Mouse (Mus musculus) embryo, embryonic 11.5 days (tissue): ENCODE measurements around the gene Ppp1r10.
A peak's percentile ranks its signal among the peaks of the same experiment; 100 is the strongest.

Experiments used
- DNase-seq: peaks from one replicate; pipeline ENCODE4 v3.0.0-alpha.2; 2012; ENCODE audit warnings: low read depth, low spot score

Ppp1r10 gene

DNA sequence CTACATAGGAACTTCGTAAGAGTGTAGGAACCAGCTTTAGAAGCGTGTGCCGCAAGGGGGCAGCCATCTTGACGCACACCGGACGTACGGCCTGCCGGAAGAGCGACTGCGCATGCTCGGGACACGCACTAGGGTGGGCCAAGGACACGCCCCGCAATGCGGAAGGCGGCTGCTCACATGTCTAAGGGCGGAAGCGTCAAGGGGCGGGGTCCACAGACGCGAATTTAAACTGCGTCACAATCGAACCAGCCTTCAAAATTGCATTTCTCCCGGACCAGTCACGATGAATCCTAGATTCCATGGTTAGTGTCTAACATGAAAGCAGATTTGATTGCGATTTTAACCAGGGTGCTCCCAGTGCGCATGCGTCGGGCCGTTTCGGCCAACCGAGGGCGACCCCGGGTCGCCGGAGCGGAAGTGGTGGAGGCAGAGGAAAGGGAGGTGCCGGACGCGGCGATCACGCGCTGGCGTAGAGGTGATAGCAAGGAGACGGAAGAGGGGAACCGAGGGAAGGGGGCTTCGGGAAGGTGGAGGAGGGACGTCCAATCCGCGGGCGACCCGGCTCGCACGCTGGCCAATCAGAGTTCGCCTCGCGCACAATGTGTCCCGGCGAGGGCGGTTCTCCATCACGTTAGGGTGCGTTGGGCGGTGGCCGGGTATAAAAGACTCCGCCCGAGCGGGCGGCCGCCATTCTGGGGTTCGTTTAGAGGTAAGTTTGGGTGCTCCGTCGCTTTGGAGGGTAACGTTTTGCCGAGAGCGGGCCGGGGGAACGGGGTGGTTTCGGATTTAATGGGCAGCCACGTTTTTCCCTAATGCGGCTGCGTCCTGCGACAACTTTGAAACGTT, at the start of gene Ppp1r10, which contains the start of gene Mrps18b:
Gene Ppp1r10 (plus strand): TSS at position 138 of the 846 bp plus-strand sequence.
Gene Mrps18b (minus strand): TSS at position 93 of the 846 bp plus-strand sequence.
- DNase-seq: peak; percentile 98

DNA sequence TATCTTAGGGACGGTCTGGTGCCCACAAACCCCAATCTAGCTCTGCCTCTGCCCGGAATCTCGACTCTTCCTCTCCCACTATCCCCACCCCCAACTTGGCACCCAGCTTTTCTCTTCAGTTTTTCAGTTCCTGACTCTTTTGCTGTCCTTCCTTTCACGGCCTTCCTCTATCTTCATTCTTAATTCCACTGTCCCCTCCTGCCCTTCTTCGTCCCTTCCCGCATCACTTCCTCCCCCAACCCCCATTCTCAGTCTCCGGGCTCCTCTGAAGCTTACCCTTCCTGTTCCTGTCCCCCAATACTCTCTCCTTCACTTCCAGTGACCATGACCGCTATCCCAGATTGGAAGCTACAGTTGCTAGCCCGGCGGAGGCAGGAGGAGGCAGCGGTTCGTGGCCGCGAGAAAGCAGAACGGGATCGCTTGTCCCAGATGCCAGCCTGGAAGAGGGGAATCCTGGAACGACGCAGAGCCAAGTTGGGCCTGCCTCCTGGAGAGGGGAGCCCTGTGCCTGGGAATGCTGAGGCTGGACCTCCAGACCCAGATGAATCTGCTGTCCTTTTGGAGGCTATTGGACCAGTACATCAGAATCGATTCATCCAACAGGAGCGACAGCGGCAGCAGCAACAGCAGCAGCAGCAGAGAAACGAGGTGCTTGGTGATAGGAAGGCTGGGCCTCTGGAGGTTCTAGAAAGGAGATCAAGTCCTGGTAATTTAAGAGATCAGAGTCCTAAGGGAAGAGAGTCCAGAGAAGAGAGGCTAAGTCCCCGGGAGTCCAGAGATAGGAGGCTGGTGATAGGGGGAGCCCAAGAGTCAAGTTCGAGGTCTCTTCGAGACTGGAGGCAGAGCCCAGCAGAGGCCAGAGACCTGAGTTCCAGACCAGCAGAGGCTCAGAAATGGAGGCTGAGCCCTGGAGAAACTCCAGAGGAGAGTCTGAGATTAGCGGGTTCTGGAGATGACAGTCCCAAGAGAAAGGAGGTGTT, 49.0 kb upstream of the Ppp1r10 start:
- no peak for DNase-seq

DNA sequence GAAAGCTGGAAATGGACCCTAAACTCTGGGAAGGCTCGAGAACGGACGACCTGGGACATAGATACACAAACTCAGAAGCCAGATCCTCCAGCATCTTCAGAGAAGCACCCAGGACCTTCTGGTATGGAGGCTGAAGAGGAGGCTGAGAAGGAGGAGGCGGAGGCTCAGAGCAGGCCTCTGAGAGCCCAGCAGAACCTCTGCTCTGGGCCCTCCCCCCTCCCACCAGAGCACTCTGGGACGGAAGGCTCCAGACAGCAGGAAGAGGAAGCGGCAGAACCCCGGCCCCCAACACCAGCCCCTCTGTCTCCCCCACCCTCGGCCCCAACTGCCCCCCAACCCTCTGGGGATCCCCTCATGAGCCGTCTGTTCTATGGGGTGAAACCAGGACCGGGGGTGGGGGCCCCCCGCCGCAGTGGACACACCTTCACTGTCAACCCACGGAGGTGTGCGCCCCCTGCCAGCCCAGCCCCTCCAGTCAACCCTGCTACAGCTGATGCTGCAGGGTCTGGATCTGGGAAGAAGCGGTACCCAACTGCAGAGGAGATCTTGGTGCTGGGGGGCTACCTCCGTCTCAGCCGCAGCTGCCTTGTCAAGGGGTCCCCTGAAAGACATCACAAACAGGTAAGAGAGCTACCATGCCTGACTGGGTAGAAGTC, 47.9 kb upstream of the Ppp1r10 start:
- no peak for DNase-seq

DNA sequence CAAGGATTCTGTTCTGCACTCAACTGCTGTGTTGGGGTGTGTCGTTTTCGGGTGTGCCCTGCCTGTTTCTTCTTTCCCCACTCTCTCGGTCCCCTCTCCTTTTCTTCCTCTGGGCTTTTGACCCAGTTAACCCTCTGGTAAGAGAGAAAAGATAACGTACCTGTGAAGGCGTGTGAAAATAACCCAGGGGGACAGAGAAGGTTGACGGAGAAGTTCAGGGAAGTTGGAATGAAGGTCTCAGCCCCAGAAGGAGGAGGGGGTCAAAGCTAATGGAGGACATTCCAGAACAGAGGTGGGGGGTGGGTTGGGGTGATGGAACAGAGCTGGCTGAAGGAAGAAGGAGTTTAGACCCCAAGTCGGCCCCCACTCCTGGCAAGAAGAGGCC, 47.3 kb upstream of the Ppp1r10 start:
- DNase-seq: no peak

DNA sequence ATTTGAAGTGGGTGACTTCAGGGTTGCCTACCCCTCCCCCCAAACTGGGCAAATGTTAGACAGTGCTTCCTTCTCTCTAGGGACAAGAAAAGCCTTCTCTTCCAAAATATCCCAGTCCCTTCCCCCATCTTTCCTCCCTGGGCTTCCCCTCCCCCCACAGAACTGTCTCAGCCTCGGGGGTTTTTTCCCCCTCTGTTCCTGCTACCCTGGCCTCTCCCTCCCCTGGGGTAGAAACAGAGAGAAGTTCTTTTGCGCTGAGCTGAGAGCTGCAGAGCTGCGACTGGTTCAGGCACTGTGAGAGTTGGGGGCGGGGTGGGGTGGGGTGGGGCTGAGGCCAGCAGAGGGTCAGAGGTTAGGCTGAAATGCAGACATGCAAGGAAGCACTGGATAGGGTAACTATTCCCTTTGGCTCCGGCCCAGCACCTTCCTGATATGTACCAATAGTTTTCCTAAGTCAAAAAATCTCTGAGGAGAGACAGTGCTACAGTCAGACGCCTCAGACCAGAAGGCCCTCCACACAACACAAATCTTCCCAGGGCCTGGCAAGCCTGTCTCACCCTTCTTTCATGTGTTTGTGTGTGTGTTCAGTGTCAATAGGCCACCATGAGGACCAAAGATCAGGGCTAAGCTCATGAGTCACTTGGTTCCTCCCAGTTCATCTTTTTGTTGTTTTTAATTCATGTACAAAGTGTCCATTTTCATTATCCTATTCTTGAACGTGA, 46.7 kb upstream of the Ppp1r10 start:
- no peak for DNase-seq

DNA sequence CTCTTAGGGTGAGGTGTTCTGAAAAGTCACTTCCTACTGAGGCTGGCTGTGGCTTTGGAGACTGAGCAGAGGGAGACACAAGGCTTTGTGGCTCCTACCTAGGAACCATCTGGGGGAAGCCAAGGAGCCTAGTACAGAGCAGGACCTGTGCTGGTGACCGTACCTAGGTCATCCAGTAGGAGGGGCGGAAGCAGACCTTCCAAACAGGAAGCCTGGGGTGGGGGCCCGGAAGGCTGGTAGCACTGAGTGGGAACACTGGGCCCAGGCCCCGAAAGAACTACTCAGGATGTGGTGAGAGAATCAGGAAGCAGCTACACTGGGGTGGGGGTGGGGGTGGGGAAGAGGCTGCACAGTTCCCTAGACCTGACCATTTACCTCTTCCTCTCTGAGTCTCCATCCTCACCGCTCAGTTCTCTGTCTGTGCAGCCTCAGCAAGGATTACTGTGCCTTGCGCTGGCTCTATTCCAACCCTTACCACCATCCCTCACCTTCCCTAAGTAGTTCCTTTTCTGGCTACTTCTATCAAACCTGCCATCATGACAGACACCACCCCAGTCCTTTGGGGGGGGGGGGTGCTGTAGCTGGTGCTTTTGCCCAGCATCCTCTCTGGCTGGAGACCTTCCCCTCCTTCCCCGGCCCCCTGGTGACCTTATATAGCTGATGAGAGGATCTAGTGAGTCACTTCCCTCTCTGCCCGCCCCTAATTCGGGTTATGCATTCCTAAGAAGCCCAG, 45.9 kb upstream of the Ppp1r10 start:
- DNase-seq: no peak

DNA sequence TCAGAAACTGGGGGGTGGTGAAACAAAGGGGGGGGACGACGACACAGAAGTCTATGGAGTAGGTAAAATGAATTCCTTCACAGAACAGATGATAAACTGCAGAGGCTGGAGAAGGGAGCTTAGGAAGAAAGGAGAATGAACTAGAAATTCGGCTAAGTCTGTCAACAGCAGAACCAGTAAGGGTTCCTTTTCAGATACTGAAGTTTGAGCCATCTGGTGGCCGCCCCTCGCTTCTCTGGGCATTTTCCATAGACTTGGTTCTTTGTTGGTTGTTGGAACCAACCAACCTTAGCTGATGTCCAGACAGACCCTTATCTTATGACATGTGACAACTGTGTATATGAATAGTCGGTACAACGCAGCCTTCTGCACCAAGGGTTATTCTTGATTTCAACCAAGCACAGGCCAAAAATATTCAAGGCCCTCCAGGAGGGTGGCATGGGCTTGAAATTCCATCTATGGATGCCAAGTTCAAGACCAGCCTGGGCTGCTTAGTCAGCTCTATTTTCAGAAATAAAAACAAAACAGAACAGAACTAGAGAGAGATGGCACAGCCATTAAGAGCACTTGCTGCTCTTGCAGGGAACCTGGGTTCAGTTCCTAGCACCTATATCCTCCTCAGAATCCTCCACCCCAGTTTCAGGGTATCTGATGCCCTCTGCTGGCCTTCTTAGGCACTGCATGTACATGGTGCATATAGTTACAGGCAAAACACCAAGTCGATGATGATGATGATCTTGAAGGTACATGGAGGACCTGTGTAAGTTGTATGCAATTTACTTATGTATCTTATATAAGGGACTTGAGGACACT, 45.1 kb upstream of the Ppp1r10 start:
- no peak for DNase-seq

DNA sequence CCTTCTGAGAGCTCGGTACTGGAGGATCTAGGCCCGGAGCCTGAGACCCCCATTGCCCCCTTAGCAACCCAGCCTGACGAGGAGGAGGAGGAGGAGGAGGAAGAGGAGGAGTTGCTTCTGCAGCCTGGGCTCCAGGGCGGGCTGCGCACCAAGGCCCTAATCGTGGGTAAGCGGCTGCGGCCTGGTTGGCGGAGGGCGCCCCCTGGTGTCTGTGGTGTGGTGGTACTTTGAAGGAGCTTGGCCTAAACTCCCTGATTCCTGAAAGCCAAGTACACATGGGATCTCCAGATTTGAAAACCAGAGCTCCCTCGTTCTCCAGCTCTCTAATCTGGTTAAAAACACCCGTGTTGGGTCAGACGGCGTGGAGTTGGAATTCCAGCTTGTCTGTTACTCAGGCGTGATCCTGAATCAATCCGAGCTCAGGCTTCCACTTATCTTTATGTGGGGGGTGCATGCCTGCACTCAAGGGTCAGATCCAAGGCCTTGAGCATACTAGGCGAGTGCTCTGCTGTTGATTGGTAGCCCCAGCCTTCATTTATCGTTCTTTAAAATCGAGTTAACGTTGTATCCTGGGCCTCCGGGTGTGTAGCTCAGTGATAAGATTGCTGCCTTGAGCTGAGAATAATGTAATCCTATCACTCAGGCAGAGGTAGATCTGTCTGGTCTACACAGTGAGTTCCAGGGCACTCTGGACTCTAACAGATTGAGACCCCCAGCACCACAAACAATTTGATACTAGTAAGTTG, 42.3 kb upstream of the Ppp1r10 start:
- peak; percentile 75 for DNase-seq

DNA sequence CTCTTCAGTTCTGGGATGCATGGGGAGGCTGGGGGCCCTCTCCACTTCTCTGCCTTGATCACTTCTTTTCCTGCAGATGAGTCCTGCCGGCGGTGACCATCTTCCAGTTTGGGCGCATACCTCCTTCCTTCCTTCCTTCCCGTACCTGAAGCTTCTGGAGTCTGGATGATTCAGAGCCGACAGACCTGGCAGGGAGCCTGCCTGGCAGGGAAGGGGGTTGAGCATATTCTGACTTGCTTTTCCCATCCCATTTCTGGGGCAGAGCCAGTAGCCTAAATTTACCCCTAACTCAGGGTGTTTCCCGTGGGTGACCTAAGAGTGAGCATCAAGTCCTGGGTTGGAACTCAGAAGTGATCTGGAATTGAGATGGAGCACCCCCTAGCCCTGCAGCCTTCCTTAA, 41.5 kb upstream of the Ppp1r10 start:
- no peak for DNase-seq

DNA sequence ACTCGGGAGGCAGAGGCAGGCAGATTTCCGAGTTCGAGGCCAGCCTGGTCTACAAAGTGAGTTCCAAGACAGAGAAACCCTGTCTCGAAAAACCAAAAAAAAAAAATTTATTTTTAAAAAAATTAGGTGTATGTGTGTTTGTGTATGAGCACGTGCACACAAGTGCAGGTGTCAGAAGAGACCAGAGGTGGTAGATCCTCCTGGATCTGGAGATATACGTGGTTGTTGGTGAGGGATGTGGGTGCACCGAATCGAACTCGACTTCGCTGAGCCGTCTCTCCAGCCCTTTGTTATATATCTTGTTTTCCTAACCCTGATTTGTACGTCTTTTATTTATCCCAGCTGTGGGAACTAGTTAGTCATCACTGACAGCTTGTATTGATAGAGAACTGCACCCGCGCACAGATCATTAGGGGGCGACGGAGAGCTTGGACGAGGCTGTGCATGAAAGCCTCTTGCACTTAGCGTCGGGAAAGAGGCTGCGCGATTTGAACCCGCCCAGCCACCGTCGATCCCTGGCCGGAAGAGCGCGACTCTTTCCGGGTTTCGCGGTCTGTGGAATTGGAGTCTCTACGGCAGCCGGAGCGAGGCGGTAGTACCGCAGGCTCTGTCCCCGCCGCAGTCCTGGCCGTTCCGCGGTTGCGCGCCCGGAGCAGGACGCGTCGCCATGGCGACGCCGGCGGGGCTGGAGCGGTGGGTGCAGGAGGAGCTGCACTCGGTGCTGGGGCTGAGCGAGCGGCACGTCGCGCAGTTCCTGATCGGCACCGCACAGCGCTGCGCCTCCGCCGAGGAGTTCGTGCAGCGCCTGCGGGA, 36.8 kb upstream of the Ppp1r10 start, which contains the start of gene Dhx16:
Gene Dhx16 (plus strand): TSS at position 575 of the 813 bp plus-strand sequence.
- peak; percentile 89 for DNase-seq

DNA sequence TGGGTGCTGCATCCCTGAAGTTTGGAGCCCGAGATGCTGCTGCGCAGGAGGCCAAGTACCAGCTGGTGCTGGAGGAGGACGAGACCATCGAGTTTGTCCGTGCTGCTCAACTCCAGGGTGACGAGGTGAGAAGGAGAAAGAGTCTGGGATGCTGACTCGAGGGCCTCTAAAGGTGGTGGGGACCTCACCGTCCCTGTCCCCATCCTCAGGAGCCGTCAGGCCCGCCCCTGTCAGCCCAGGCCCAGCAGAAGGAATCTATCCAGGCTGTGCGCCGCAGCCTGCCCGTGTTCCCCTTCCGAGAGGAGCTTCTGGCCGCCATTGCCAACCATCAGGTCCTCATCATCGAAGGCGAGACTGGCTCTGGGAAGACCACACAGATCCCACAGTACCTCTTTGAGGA, 33.3 kb upstream of the Ppp1r10 start:
- no peak for DNase-seq

DNA sequence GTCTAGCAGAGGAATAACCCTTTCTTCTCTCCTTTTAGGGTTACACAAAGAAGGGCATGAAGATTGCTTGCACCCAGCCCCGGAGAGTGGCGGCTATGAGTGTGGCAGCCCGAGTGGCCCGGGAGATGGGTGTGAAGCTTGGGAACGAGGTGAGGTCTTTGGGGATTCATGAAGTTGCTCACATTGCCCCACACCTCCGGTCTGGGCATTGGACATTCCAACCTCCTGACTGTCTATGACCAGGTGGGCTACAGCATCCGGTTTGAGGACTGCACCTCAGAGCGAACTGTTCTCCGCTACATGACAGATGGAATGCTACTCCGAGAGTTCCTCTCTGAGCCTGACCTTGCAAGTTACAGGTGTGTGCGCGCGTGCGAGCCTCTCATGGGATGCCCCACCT, 32.5 kb upstream of the Ppp1r10 start:
- no peak for DNase-seq

DNA sequence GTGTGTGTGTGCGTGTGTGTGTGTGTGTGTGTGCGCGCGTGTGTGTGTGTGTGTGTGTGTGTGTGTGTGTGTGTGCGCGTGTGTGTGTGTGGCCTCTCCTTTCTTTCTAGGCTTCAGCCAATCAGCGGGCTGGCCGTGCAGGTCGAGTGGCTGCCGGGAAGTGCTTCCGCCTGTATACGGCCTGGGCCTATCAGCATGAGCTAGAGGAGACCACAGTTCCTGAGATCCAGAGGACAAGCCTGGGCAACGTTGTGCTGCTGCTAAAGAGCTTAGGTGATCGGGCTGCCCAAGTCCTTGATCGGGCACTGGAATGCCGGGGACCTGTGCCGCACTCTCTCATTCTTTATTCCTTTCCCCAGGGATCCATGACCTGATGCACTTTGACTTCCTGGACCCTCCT, 28.5 kb upstream of the Ppp1r10 start:
- DNase-seq: no peak

DNA sequence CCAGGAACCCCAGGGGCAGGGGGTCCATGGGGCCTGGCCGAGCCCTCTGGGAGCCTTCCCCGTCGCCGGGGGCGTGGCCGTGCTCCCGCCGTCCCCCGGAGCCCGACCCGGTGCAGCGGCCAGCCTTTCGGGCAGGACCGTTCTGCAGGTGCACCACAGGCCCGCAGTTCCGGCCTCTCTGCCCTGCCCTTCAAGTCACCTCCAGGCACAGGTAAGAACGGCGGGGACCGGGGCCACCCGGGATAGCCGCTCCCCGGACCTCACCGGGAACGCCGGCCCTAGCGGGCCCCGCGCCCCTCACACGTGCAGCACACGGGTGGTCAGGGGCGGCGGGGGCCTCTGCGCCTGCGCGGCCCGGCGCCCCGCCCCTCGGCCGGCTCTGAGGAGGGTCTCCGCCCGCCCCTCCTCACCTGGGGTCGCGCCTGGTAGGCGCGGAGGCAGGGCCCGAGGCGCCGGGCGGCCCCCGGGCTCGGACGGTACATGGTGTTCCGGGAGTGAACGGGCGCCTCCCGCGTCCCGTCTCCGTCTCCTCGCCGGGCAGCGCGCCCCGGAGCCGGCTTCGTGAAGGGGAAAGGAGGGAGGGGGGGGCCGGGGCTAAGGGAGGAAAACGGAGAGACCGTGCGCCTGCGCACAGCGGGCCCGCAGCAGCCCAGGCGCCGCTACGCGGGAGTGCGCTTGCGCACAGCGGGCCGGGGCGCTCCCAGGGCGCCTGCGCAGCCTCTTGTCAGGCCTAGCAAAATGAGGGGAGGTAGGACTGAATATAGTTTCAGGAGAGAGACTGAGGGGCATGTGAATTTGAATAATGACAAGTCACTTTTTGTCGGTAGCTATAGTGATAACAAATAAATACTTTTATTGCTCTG, 19.2 kb upstream of the Ppp1r10 start, which contains the start of gene 2310061I04Rik:
Gene 2310061I04Rik (minus strand): TSS at position 651 of the 863 bp plus-strand sequence.
- peak; percentile 87 for DNase-seq

DNA sequence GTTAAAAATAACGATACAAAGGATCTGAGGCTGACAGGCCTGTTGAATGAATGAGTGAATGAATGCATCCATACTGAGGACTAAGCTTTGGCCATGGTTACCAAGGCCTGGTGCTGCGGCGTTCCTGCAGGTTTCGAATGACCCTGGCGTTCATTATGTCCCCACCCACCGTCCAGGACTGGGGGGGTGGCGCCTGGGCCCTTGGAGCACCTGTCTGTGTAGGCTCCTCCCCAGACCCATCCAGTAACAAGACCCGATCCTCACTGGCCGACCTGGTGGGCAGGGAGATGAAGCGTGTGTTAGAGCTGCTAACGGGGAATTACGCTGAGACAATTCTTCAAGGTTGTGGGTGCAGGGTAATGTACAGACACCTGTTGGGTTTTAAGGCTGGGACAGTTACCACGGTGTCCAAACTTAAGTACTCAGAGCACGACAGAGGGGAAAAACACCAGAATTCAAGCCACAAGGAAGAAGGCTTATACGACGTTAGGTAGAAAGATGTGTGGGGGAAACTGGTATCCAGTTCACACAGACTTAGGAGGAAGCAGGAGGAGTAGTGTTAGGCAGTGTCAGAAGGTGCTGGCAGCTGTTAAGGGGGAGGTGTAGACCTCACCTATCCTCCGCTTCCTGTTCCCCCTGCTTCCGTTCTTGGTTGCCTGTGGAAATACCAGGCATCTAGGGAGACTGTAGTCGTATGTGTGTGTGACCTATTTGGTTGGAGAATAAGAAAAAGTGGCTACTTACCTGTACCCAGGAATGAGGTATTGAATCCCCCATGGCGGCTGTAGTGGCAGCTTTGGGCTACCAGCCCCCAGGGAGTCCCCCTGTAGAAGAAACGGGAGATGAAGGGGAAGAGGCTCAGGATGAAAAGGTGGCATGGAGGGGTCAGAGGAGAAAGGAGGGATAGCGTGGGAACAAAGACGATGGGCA, 18.3 kb upstream of the Ppp1r10 start:
- no peak for DNase-seq

DNA sequence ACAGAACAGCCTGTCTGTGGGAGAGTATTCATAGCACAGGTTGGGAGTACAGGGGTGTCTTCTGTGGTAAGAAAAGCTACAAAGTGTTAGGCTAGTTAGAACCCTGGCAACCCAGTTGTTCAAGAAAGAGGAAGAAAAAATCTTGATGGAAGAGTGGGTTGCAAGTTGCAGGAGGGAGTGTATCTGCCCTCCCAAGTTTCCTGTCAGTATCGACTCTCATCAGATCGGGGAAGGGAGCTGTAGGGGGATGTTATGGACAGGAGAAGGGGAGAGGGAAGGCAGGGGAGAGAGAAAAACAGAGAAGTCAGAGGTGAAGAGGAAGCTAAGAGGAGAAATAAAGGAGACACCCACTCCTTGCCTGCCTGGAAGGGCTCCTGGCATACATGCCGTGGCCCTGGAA, 15.6 kb upstream of the Ppp1r10 start:
- DNase-seq: no peak
